Mouse (Mus musculus): ENCODE measurements at regions not wholly inside any gene's neighbourhood (a gene's known extent, or its start where the extent isn't known, plus 50 kb on each side); places are given as distances from the start of the nearest gene placed in this dataset.

DNA sequence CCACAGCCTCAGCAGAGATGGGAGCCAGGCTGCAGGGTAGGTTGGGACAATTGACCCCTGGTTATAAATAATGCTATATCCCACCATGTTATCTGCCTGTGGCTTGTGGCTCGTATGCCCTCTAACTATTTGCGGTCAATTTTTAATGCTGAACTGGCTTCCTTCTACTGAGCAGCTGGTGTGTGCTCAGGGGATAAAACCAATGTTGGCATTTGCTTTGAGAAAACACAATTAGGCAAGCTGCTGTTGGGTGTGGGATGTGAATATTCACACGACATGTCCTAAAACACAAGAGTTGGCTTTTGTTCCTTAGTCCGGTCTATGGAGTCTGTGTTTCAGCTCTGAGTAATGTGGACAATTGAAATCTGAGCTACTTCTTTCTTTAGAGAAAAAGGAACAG lies 123.6 kb upstream of the Npvf start:
- no peak for DNase-seq (ENCODE audit: low spot score)

DNA sequence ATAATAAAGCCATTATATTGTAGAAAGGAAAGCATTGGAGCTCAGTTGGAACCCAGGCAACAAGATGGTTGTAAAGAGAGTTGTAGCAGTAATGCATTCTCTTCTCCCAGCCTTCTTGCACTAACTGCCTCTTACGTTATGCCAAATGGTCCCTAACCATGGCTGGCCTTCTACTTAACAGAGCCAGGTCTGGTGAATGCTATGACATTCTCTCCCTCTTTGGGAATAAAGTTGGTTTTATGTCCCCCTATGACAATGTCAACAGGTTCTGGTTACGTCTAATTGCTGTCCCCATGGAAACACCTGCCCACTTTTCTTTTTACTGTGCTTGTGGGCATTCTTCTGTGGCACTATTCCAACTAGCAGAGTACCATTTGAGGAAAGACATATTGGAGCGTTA lies 126.4 kb upstream of the Npvf start:
- no peak for DNase-seq (ENCODE audit: low spot score)

DNA sequence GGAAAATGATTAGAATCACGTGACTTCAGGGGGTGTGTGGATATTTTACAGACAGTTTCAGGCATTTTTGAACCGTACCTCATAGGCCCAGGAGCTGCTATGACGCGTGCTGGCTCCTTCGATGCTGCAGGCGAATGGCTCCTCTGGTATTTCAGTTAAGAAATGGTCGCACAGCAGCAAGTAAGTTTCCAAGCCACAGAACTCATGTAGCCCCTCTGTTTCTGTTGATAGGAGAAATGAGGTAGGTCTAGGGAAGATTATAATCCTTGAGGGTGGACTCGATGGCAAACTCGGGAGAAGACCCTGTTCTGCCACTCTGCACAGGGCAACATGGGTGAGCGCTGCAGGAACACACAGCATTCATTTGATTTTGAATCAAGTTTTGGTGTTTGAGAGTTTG lies 127.0 kb upstream of the Npvf start:
- no peak for DNase-seq (ENCODE audit: low spot score)

DNA sequence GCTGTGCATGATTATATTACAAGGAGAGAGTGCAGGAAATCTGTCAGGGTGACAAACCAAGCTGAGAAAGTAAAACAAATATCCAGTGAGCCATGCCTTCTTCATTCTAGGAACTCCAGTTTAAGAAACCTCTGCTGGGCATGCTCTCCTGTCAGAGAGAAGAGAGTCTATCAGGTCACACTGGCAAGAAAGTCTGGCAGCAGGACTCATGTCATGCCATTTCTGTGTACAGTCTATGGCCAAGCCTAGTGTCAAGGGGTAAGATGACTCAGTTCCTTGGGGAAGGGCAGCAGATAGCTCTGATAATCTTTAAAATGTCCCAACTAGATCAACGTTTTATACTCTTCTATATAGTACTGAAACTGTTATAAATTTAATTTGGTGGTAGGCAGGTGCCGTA lies 128.0 kb upstream of the Npvf start:
- no peak for DNase-seq (ENCODE audit: low spot score)

DNA sequence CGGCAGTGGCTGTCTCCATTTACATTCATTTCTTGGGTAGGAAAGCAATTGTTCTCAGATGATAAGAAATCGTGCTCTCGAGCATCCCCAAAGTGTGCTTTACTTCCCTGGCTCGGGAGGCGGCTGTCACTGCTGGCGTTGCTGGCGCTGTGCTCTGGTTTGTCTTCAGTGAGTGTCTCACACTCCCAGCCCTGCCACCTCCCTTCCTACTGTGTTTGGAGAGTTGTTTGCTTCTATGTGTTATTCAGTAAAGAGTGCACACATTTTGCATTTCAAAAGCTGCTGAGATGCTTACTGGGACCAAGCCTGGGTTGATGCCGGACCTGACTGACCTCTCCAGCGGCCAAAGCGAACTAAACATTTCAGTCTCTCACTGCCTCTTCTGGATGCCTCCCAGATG lies 129.3 kb upstream of the Npvf start:
- DNase-seq (ENCODE audit: low spot score): no peak

DNA sequence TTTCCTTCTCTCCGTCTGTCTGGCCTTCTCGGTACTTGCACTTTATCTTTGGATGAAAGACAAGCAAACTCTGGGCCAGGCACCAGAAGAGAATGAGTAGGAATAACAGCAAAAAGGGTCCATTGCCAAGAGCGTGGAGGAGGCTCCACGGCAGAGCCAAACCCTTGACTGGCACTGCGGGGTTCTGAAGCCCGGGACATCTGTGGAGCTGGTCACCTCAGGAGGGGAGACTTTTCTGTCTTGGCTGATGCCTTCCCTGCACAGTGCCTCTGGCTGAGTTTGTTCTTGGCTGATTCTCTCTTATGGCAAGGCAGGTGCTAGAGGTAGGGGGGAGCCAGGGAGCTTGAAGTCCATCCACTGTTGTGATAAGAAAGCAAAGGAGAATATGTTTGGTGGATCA lies 130.1 kb upstream of the Npvf start:
- no peak for DNase-seq (ENCODE audit: low spot score)

DNA sequence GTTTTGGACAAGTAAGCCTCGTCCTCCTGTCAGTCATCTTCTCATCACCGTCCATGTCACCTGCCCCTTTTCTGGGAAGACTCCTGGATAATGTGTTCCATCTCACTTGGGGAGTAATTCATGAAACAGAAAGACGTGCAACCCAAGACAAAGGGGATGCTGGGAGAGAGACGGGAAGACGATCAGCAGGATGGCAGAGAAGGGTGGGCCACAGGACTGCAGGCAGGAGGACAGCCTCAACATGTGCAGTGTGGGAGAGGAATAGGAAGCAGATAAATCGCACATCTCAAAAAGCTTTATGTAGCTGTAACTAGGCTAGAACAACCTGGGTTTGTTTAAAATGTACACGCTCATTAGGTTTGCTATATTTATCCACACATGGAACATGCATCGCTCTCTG lies 133.4 kb upstream of the Npvf start:
- DNase-seq (ENCODE audit: low spot score): no peak

DNA sequence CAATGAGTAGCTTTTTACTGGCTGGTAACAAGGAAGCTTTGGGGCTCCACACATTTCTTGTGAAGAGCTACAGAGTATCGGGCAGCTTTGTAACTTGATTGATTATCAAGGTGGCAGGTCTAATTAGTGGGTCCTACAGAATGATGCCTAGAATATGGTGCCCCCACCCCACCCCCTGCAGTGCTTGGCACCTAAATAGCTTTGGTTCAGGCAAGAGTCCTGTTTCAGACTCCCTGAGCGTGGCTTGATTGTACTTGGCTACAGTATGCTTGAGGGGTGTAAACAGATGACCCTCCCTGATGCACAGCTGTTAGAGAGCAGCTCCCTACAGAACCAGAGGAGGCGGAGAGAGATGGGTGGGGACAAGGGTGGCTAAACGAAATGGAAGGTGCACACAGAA lies 145.7 kb upstream of the Npvf start:
- DNase-seq (ENCODE audit: low spot score): no peak

DNA sequence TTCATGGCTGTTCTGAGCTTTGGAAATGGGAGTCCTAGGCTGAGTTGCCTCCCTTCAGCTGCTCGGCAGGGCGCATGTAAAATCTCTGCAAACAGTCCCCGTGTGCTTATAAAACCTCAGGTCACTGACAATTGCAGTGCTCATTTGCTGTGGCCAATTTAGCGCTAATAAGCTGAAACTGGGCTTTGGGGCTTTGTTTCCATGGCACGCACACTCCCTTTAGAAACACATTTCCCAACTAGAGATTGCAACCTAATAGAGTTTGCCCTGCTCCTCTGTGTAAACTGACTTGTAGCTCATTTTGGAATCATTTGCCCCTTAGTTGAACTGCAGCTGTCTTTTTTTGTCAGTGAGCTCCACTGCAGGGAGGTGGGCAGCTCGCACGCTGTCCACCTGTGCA lies 148.7 kb upstream of the Npvf start:
- DNase-seq (ENCODE audit: low spot score): no peak

DNA sequence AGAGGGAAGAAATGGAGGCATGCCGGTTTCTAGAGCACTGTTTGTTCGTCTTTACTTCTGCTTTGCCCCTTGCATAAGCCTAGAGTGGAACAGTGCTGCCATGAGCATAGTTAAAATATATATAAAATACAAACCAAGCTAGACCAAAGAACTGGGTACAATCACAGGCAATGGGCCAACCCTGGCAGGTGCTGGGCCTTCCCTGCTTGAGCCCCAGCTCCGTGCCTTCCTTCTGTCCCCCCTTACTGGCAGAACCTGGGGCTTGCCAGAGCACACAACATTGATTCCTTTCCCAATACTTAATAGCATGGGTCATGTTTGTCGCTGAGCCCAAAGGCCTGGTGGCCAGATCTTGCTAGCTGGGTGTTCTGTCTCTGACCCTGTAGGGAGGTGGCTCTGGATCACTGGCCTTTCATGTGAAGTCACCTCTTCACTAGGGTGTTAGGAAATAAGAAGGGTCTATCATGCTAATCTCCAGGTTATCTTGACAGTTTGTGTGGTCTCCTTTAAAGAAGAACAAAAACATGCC lies 150.3 kb upstream of the Npvf start:
- no peak for DNase-seq (ENCODE audit: low spot score)

DNA sequence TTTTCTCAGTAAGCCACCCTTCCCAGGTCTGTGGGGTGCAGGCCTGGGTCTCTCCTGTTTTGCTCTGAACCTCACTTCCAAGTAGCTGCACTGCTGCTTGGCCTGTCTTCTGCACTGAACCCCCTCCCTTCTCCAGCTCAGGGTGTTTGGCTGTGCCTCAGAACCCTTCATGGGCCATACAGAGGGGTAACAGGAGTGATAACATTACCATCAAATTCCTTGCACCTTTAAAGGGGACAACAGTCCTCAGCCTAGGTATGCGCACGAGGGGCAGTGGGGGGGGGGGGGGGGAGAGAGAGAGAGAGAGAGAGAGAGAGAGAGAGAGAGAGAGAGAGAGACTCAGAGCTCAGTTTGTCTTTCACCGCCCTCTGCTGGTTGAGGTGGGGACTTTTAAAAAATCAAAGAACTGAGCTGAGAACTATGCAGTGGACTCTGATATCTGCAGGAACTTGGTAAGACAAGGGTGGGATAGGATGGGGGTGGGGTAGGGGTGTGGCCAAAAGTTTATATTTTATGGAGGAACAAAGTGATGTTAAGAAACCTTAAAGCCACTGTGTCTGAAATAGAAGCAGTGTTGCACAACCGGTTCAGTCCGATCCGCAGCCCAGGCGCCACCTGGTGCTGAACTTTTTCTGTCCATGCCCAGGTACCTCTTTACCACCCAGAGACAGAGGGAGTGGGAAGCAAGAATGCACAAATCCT lies 152.3 kb upstream of the Npvf start:
- no peak for DNase-seq (ENCODE audit: low spot score)

DNA sequence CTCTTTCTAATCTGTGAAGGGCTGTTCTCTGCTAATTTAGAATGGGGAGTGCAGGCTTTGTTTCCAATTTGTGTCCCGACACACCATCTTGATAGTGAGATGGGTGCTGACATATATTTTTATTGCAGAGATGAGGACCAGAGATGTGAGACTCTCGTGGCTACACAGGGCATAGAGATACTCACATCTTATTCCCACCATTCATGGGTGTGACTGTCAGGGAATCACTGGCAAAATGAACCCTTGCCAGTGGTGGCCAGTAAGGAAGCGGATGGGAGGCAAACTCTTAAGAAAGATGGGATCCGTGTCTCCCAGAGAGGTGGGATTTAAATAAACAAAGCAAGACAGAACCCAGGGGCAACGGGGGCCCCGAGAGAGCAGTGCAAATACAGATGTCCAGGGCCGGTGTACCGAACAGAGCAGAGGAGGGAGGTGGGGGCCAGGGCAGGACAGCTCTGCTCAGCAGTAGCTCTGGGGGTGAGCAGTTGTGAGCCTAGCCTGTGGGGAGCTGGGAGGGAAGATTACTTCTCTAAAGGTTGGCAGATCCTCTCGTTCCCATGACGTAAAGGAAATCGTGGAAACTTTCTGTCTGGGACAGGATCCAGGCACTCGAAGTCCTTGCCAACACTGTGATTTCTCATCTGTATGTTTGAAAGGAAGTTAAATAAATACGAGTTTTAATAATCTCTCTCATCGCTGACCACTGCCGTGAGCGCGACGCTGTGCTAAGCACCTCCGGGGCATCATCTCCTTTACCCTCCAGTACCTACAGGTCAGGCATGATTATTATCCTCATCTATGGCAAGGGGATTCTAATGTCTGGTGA lies 153.2 kb upstream of the Npvf start:
- peak; percentile 27 for DNase-seq (ENCODE audit: low spot score)

DNA sequence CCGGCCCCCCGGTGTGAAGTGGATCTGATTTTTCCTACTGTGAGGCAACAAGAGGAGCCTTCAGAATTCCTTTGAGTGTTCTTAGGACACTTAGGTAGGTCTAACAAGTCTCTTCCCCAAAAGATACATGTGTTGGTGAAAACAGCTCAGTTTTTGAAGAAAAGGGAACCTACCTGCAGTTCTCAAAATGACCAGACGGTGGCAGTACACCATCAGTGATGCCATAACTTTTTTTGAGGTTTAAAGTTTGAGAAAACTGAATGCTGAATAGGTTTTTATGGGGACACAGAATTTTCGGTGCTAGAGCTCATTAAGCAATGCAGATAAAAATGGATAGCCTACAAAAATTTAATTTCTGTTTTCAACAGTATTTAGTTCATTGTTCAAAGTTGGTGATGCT lies 153.9 kb upstream of the Npvf start:
- DNase-seq (ENCODE audit: low spot score): peak; percentile 66

DNA sequence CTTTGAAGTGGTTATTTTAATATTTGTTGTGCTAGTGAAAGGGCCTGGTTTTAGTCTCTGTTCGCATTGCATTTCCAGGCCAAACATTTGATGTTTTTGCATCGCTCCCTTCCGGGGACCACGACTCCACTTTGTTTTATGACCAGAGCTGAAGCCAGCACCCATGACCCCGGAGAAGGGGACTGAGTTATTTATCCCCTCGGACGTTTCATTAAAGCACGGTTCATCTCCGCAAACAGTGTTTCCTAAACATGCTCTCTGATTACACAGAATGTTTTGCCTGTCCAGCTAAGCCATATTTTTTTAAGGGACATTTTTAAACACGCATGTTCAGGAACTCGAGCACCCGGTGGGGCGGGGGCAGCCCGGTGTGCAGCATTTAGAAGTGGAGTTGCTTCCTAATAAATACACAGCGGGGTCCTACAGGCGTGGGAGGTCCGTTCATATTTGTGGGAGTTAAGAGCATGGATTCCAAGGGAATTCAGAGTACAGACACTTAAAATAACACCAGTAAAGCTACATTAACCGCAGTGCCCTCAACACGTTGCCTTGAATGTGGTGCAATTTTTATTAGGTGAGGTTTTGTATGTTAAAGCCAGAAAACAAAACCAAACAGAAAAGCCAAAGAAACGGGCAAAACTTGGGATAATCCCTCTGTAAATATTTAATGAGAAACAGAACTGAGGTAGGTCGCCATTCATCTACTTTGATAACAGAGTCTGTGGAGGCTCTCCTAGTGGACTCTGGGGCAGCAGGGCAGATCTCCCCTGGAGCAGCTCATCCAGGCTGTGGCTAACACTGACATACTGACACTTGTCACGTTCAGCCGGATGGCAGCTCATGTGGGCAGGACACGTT lies 154.8 kb upstream of the Npvf start:
- no peak for DNase-seq (ENCODE audit: low spot score)

DNA sequence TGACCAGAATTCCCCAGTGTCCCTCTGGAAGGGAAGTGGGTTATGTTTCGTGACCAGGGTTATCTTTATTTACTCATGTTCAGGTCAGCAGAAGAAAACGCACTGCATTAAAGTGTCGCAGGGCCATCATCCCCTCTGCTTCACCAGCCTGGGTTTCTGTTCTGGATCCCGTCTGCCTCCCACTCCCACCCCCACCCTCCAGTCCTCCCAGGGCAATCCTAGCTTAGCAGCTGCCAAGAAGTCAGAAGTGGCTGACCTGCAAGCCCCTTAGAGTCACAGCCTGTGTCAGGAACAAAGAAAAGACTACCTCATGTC lies 155.4 kb upstream of the Npvf start:
- no peak for DNase-seq (ENCODE audit: low spot score)

DNA sequence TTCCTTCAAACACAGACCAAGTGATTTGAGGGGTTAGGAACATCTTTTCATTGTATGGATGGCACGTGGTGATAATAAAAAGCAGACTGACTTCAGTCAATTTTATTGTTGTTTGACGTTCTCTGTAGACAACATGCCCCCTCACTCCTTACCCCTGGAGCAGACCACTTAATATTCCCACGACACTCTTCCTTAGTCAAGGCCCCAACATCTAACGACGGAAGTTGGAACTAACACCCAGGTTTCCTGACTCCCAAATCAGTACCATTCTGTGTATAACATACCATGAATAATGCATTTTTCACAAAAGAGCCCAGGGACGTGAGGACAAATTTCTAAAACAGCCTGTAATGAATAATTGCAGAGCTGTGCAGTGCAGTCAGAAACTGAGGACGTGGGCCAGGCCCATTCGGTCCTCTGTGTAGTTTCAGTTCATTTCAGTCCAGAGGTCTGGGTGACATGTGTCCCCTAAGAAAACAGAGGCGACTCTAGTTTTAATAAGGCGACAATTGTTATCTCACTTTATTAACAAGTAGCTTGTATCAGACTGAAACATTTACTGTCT lies 160.8 kb upstream of the Npvf start:
- DNase-seq (ENCODE audit: low spot score): no peak

DNA sequence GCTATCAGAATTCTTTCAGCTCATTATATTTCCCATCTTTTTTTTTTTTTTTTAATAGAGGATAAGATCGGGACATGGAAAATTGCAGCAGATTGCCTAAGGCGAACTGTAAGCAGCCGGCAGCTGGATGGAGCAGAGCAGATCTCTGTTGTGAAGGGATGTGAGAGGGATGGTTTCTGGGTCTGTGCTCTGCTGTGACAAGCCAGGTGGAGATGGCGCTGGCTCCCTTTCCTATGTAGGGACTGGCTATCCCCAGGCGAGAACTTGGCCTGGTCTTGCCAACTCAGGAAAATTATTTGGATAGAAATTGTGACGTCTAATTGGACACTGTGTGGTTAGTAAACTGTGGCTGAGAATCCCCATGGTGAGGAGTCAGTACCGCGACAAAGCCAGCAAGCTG lies 161.3 kb upstream of the Npvf start:
- DNase-seq (ENCODE audit: low spot score): no peak

DNA sequence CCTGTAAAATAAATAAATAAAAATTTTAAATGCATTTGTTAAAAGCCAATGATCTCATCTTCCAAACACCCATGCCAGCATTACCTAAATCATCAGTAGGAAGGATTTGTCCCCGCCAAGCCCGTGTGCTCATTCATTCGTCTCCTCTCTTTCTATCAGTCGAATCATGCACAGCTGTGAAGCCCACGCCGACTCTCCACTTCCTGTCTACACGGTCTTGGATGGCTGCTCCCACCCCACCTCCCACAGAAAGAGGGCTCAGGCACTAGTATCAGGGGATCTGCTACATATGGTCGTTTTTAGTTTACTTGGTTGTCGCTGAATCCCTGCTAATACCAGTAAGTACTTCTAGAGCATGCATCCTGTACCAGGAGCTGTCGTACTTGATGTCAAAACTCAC lies 163.2 kb upstream of the Npvf start:
- no peak for DNase-seq (ENCODE audit: low spot score)

DNA sequence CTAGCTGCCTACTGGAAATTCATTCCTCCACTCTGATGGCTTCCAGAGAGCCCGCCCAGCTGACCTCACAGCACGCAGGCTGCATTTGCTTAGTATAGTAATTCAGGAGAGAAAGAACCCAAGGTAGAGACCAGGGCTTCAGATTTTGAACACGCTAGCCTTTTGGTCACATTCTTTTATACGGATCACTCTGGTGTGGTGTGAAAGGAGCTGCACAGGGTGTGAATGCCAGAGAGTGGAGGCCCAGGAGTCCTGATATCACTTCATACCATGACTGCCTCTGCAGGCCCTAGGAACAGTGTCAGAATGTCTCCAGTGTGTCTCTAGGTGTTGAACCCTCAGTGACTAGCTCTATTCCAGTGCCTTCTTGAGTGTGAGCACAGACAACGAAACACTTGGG lies 164.2 kb upstream of the Npvf start:
- DNase-seq (ENCODE audit: low spot score): no peak

DNA sequence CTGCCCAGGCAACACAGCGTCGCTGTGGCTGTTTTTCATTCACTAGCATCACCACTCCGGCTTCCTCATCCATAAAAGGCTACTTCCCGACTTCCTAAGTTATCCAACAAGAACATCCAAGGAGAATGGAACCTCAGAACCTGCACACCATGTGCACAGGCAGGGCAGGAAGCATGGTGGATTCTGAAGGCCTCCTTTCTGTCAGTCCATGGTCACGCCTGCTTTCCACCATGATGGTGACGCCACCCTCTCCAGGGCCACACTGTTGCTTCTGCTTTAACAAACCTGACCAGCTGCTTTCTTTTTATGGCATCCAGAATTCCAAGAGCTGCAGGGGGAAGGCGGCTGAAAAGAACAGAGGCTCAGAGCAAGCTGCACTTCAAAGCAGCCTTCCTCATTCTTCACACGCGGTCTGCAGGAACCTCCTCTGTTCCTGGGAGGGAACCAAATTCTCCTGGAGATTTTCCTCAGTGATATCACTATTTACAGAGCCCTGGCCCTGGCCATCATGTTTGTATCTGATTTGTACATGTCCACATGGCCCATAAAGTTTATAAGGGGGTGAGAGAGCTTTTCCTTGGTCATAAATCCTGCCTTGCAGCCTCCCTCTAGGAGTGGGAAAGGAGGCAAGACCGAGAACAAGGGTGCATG lies 164.8 kb upstream of the Npvf start:
- DNase-seq (ENCODE audit: low spot score): no peak

DNA sequence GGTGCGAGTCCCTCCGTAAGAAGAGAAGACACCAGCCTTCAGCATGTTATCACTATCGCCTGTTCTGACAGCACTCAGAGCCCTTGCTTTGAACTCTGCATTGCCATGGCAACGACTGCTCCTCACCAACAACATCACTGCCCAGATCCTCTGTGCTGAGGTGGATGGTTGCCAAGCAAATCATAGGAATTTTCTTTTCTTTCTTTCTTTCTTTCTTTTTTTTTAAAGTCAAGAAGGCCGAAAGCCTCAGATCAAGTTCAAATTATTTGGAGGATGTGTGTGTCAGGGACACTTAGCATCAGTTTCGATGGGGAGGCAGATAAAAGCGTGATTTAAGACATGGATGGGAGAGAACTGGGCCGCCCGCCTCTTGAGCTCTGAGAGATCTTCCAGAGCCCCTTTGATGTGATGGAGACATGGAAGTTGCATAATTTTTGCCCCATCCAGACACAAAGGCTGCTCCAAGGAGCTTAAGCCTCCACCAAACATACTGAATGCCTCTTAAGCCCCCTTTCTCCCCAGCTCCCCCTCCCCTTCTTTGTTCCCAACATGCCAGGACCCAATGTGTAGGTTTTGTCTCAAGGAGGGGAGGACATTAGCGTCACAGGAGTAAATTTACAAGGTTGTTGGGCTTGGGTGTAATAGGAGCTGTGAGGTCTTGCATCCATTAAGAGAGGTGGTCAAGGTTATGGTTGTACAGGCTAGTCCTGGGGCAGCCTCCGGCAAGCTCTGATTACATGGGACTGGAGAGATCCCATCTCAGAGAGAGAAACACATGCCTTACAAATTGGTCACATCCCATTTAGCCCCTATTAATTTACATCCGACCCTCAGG lies 167.4 kb upstream of the Npvf start:
- DNase-seq (ENCODE audit: low spot score): no peak
